Mouse (Mus musculus) lung, postnatal 10 days (tissue): ENCODE data around the gene Shpk.

ENCODE experiments used
- DNase-seq: peaks from one replicate; pipeline ENCODE4 v3.0.0; 2021

The Shpk gene

DNA sequence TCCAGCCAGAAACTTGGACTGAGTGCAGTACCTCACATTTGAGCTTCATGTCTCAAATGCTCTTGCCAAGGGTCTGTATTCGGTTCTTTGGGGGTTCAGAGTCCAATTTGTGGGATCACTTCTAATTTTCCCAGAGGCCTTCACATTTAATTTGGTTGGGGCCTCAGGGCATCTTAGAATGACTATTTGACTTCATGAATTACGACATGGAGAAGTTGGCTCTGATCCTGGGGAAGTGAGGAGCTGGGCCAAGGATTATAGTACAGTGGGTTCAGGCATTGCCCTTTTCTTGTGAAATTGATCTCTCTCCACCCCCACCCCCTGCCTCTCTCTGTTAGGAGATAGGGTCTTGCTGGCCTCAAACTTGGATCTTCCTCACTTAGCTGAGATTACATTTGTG is 1.8 kb downstream of the Shpk start:
- DNase-seq, result peak; percentile 30

DNA sequence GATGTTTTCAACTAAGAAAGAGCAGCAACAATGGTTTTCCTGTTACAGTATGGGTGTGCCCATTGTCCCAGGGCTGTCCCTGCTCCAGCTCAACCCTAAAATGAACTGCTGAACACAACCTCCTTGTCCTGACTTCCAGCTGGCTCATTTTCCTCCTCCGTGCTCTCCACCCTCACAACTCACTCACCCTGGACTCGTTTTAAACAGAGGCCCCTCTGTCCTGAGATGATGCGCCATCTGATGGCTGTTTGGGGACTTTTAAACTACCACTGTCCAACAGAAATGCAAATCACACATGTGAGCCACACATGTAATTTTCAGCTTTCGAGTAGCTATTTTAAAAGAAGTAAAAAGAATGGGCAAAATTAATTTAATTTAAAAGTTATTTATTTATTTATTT is 2.3 kb downstream of the Shpk start:
- peak; percentile 38 for DNase-seq

DNA sequence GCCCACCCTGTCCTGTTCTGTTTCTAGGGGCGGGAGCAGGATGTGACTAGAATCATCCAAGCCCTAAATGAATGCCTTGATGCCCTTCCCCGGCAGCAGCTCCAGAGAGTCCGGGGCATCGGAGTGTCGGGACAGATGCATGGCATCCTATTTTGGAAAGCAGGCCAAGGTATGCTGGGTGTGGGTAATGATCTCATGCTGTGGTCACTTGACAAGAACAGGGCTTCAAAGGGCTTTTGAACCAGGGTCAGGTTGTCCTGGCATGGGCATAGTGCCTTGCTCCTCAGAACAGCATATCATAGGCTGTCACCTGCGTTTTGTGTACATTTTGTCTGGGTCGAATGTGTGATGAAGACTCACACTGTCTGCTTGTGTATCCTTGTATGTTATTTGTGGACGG is 4.6 kb downstream of the Shpk start:
- DNase-seq, result no peak

DNA sequence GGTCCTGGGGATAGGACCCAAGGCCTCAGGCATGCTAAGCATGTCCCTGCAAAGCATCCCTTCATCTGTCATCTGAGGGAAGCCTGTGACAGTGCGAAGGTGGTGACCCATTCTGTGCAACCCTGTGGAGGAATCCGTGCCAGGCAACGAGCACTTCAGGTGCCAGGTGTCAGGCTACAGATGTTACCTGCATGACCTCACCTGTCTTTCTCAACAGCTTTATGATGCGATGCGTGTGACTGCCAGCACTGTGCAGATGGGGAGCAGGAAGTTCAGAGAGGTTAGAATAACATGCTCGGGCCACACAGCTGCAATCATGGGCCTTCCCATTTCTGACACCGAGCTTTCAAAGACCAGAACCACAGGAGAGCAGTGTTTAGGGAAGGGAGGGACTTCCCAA is 5.9 kb downstream of the Shpk start:
- DNase-seq, result no peak

DNA sequence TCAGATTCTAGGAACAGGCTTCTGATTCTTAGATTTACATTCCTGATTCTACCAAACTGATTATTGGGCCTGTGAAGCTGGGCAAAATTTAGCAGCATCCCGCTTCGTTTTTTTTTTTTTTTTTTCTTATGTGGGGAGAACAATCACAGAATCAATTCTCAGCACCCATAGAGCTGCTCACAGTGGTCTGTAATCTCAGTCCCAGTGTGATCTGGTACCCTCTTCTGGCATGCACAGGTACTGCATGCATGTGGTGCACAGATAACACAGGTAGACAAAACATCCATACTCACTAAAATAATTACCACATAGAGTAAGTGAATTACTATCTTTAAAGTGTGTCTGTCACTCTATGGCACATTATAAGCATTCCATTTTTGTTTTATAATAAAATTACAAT is 8.4 kb downstream of the Shpk start:
- DNase-seq, result no peak

DNA sequence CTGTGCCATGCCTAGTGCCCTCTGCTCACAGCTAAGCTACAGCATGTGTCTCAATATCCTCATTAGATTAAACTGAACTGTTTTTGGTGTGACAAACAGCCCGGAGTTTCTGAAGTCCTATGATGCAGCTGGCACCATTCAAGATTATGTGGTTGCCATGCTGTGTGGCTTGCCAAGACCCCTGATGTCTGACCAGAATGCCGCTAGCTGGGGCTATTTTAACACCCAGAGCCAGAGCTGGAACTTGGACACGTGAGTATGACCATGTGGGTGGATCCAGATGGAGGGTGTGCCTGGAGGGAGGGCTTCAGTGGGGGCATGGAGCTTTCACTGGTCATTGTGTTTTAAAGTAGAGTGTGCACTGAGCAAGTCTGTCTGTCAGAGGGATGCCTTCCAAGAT is 14.7 kb downstream of the Shpk start:
- DNase-seq, result no peak

DNA sequence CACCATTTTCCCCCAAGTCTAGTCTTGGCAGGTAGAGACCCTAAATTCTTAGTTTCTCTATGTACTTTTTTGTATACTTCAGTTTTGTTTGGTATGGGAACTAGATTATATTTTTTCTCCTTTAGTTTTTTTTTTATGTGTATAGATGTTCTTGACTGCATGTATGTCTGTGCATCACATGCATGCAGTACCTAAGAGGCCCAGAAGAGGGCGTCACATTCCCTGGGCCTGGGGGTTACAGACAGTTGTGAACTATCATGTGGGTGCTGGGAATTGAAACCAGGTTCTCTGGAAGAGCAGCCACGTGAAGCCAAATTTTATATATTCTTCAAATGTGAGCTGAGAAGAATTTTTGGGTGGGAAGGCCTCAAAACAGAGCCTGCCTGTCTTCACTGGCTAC is 20.4 kb downstream of the Shpk start:
- DNase-seq, result no peak

DNA sequence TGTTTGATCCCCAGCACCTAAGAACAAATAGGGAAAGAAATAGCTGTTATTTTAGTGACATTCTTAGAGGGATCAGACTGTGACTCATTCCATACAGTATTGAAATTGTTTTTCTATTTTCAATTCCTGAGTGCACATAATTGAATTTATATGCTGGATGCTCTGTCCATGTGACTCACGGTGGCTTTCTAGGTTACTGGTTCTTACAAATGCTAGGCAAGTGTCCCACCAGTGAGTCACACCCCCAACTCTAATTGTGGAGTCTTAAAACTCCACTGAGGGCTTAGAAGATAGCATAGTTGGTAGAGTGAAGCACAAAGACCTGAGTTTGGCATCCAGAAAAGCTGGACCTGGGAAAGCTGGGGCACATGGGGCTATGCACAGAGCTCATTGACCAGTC is 21.4 kb downstream of the Shpk start:
- DNase-seq, result no peak

DNA sequence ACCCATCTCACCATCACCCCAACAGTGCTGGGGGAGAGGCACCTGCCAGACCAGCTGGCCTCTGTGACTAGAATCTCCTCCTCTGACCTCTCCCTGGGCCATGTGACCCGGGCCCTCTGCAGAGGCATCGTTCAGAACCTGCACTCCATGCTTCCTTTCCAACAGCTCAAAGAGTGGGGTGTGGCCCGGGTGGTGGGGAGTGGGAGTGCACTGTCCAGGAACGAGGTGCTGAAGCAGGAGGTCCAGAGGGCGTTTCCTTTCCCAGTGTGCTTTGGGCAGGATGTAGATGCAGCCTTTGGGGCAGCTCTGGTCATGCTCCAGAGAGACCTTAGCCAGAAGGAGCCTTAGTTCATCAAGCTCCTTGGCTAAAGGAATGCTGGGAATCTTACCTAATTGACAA is 23.6 kb downstream of the Shpk start:
- DNase-seq, result no peak

DNA sequence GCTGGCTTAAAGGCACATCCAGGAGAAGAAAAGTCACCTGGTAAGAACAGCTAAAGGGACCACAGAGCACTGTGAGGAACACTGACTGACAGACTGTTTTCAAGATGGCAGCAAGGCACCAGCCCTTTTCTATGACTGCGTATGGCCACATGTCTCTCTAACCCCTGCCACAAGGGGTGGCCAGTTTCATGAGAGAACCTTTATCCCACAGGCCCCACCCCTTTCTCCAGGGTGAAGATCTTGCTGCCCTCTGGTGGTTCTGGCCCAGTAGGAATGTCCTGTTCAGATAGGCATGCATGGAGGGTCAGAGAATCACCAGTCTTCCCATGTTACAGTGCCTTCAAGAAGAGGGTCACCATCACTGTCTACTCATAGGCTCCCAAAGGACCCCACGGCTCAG is 24.7 kb downstream of the Shpk start:
- DNase-seq, result peak; percentile 65

DNA sequence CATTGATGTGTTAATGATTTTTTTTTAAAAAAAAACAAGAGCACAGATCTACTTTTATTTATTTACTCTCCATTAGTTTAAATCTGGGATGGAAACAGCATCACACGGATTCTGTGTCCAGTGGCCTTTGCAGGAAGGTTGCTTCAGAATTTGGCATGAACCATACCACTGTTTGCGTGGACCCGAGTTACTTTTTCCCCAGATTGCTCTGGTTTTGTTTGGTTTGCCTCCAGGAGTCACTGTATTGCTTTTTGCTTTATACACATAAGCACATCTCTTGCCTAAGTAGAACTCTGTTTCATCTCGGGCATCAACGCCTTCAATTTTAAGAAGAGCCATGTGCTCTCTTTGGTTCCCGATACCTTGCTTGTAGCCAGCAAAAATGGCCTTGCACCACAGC is 26.6 kb downstream of the Shpk start:
- no peak for DNase-seq

DNA sequence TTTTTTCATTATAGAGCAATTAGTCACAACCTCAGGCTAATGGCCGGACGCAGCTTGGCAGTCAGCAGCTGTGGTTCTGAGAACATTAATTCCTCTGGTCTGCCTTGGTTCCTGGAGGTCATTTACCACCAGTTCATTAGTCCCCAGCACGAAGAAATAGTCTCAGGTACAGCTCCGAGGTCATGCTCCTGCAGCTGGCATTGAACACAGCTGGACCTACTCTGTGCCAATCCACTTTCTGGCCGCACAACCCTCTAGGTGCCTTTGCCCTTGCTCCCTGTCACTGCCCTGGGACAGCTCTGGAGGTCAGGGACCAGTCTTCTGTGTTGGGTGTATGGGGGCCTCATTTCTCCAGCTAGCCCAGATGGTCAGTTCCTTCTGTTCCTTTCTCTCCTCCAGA is 29.6 kb downstream of the Shpk start:
- no peak for DNase-seq

DNA sequence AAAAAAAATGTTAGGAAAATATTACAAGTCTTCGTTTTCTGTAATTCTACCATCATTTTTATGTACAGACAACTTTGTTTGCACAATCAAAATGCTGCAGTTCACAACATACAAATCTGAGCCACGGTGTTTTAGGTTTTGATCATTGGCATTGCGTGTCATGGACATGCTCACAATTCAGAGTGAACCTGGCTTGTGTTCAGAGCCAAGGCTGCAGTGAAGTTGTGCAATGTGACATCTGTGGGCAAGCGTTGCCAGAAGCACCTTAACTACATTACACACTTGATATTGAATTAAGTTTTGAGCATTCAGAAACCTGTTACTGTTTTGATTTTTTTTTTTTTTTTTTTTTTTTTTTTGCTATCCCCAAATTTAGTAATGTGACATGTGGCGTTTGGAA is 30.8 kb downstream of the Shpk start:
- no peak for DNase-seq

DNA sequence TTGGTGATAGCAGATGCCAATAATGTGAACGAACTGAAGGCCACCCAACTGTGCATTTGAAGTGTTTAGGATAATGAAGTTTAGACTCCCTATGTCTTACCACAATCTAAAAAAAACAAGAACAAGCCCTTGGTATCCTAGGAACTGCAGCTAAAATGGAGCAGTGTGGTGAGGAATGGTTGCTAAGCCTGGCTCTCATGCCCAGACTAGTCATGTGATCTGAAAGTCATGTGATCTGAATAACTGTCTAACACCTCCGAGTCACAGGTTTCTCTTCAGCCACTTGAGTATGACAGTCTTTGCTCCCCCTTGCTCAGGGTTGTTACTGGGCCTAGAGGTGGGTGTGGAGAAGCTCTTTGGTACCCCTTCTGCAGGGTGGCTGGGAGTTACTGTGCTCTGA is 33.3 kb downstream of the Shpk start:
- DNase-seq, result no peak

DNA sequence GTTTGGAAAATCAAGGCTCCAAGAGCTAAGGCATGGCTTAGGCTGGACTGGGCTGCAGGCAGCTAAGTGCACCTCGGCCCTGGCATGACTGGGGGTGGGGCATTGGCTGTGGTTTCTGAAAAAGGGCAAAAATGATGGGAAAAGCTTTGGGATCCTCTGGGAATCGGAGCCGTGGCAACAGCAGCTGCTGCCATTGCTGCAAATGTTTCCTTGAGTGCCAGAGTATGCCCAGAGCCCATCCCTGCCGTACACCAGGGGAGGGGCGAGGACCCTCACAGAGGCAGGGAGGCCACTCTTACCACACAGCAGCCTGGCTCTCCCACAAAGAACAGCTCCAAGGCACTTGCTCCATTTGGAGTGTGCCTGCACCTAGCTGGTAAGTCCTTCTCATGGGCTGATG is 34.7 kb downstream of the Shpk start, which contains the start of gene Trpv1:
Trpv1 (plus strand) TSS at position 301 of the 400 bp plus-strand sequence.
- no peak for DNase-seq

DNA sequence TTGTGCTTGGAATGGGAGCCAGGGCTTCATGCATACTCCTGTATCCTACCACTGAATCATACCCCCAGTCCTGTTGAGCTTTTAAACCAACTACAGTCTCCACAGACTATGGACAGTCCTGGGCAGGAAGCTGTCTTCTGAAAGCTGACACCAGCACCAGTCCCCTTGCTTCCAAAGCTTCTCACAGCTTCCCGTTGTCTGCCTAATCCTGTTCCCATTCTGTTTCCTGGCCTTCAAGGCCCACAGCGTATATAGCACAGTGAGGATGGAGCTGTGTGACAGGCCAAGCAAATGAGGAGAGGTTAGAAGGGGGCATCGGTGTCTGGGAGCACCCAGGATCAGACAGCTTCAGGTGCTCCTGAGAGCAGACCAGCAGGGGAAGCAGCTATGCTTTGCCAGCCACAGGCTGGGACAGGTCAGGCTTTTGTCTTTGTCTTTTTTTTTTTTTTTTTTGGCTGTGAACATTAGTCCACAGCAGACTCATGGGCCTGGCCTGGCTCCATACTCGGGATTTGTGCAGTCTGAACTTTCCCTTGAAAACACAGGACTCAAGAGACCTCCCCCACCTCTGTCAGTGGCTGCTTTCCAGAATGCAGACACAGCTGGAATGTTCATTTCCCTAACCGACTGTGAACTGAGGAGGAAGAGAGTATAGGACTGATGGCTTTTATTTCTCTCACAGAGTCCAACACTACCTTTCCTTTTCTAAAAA is 36.9 kb downstream of the Shpk start:
- DNase-seq, result peak; percentile 73

DNA sequence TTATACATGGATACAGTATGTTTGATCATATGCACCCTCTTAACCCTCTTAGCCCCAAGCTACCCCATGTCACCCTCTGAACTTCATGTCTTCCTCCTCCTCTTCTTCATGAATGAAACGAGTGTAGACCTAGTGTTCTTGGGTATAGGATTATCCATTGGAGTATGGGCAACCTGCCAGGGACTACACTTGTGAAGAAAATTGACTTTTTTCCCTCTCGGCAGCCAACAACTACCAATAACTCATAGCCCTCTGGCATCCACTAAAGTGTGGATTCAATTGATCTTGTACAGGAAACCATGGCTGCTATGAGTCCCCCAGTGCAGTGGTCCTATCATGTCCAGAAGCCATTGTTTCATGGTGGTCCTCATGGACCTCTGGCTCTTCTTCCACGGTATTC is 37.5 kb downstream of the Shpk start:
- no peak for DNase-seq

DNA sequence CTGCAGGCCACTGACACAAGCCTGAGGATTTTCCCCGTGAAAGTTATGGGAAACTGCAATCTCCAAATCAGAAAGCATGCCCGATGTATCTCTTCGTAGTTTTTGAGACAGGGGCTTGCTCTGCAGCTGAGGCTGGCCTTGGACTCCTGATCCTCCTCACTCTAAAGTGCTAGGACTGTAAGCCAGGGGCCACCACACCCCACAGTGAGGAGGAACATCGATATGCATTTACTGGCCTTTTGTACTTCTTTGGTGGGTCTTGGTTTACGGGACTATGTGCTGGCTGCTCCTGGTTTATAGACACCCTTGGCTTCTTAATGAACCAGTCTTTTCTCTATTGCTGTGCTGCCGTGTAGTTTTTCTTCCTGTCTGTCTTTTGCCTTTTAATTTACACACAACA is 42.9 kb downstream of the Shpk start:
- no peak for DNase-seq

DNA sequence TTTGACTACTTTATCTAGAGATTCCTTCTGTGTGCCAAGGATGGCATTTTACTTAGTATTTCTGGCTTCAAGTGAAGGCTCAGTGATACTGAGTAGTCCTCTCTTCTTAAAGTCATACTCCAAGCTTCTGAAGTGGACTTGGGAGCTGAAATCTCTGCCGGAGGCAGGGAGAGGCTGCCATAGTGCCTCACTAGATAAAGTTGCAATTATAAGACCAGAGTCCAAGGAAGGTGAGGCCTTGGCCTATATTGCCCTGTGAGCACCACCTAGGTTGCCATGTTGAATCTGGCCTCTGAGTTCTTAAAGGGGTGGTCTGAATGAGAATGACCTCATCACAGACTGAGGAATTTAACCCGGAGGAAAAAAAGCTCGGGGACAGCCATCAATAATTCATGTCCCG is 43.5 kb downstream of the Shpk start:
- DNase-seq, result no peak

DNA sequence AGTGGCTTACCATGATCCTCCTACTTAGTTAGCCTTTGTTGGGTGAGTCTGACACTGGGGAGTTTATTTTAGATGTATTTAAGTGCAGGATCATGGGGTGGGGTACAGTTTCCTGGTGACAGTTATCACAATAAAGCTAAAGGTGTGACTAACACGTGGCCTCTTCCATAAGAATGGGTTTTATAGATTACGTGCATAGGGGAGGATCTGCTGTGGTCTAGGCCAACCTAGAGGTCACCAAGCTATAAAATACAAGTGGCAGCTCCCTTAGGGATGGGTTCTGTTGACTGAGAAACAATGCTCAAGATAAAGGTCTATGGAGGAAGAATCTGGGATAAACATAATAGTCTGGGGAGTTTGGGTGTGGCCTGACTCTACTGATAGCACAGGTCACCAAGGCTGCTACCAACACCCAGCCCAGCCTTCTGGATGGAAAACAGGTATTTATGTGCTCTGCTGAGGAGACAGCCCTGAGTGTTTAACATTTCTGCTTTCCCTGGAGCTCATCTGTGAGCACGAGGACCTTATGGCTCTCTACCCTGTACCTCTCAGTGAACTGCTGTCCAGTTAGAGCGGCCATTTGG is 58.2 kb downstream of the Shpk start:
- no peak for DNase-seq

DNA sequence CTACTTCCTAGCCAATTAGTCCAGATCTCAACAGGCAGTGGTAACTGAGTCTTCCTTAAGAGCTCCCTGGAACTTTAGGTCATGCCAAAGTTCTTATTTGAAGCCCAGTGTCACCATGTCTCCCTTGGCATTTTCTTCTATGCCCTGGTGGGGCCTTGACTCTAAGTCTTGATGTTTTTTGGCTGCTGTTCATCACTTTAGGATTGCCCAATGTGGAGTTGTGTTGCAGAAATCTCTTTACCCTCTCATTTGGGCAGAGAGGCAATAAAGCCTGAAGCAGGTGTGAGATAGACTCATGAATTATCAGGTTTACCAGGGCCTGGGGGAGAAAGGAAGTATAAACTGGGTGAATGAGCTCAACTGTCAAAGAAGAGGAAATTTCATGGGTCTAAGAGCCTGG is 59.4 kb downstream of the Shpk start:
- DNase-seq, result no peak

DNA sequence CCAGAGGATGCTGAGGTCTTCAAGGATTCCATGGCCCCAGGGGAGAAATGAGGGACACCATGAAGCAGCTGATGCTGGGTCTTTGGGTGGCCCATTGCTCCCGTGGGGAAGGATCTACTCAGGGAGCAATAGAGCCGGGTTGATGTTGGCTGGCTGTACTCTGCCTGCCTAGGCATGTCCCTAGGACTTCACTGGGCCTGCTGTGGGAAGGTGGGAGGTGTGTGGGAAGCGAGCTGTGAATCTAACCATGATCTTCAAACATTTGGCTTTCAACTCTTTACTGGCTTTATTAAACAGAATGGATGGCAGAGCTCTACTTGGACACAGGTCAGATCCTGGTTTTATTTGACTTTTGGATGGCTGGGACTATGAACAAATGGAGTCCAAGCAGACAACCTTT is 61.2 kb downstream of the Shpk start:
- DNase-seq, result no peak

DNA sequence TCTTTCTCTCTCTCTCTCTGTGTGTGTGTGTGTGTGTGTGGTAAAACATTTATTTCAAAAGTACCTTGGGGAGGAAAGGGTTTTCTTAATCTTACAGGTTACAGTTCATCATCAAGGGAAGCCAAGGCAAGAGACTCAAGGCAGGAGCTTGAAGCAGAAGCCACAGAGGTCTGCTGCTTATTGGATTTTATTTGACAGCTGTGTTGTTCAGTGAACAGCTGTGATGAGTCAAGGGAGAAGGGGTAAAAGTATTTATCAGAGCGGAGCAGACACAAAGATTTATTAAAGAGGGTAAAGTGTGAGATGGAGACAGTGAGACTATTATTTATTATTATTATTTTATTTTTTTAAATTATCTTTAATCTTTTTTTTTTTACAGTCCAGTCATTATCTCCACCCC is 62.1 kb downstream of the Shpk start:
- DNase-seq, result no peak

DNA sequence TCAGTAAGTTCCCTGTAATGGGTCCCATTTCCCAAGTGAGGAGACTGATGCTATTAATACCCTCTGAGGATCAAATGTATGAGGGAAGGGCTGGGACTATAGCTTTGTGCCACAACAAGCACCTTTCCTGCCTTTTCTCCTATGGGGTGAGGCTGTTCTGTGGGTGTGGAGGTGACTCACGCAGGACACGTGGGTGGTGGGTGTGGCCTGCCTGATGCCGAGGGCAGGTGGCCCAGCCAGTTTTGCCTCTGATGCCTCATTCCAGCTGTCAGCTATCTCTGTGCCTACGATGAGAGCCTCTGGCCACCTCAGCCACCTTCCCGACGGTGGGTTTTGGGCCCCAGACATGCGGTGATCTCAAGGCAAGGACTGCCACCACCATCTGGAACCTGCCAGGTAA is 68.0 kb downstream of the Shpk start, which contains the start of gene Trpv3:
Trpv3 (plus strand) TSS at position 122 of the 400 bp plus-strand sequence.
- no peak for DNase-seq
